Mouse (Mus musculus): Measurements from ENCODE around the gene Ncoa7.

- TF ChIP-seq CTCF (IDR thresholded peaks at IDR 0.05; ENCODE audit: extremely low read depth, insufficient read depth, insufficient read length, insufficient replicate concordance) (no peak), POLR2A (IDR thresholded peaks at IDR 0.05; ENCODE audit: low read depth, low read length) (no peak)
Observed at GRCm38 (mm10) chr10:30759360-30760147, 43.6 kb downstream of the Ncoa7 start.

All from spleen, adult 2 months (tissue).